Mouse (Mus musculus) limb, embryonic 13.5 days (tissue): ENCODE measurements at regions not wholly inside any gene's neighbourhood (a gene's known extent, or its start where the extent isn't known, plus 50 kb on each side); places are given as distances from the start of the nearest gene placed in this dataset.

Experiments used
- ATAC-seq: fragments of 200-750 bp; cut with Nextera tagmentation; 2 replicates; pipeline ENCODE4 v1.8.0; 2017; ENCODE audit warnings: low read depth, moderate number of reproducible peaks, moderate TSS enrichment; ENCODE audit not compliant: low FRiP score
- H3K27ac ChIP-seq: fragments of 300-500 bp; sonication (generic); 2 replicates; pipeline ENCODE4 v1.5.1; 2015; ENCODE audit warnings: inconsistent platforms, mild to moderate bottlenecking, moderate library complexity
- H3K27me3 ChIP-seq: fragments of 300-500 bp; sonication (generic); 2 replicates; pipeline ENCODE4 v1.6.1; 2015; ENCODE audit warnings: mild to moderate bottlenecking, inconsistent platforms
- H3K36me3 ChIP-seq: fragments of 300-500 bp; sonication (generic); 2 replicates; pipeline ENCODE4 v1.6.1; 2015; ENCODE audit warnings: inconsistent platforms, mild to moderate bottlenecking, moderate library complexity
- H3K4me1 ChIP-seq: fragments of 300-500 bp; sonication (generic); 2 replicates; pipeline ENCODE4 v1.6.1; 2015; ENCODE audit warnings: inconsistent platforms
- H3K4me2 ChIP-seq: fragments of 300-500 bp; sonication (generic); replicated peaks from 2 replicates; pipeline ENCODE4 v1.6.1; 2015; ENCODE audit warnings: inconsistent platforms, mild to moderate bottlenecking, moderate library complexity
- H3K4me3 ChIP-seq: fragments of 300-500 bp; sonication (generic); 2 replicates; pipeline ENCODE4 v1.5.1; 2015; ENCODE audit warnings: moderate library complexity, mild to moderate bottlenecking, inconsistent platforms
- H3K9ac ChIP-seq: fragments of 300-500 bp; sonication (generic); 2 replicates; pipeline ENCODE4 v1.6.1; 2015; ENCODE audit warnings: mild to moderate bottlenecking, inconsistent platforms
- H3K9me3 ChIP-seq: fragments of 300-500 bp; sonication (generic); 2 replicates; pipeline ENCODE4 v1.6.1; 2016; ENCODE audit warnings: inconsistent platforms
- WGBS: fragments of 180-500 bp; shearing (Covaris S2); methylation state at CpG from one replicate; pipeline ENCODE4 v1.1.7; 2015; 5-methylcytosine and 5-hydroxymethylcytosine counted together

DNA sequence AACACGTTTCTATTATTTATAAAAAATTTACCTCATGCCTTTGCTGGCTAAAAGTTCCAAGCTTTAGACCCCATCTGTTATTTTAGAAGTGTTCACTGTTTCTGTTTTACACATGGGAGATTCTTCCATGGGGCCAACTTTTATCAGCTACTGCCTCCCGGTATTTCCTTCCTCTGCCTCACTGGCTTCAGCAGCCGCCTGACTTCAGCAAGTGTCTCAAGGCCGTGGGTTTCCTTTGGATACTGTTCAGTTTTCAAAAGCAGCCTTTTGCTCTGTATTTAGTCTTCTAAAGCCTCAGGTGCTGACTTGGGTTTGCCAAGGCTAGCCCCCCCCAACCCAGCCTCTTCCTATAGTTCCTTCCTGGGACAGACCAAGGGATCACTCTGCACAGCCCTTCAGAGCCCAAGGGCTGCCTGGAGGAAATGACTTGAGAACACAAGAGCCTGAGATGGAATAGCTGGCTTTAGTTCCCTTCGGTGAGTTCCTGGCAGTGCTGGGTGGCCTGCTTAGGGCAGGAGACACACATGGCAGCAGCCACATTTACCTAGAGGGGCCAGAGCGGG lies 75.1 kb upstream of the Itga6 start:
- no peak for ATAC-seq
- no peak overlapping the region for H3K27ac ChIP-seq

DNA sequence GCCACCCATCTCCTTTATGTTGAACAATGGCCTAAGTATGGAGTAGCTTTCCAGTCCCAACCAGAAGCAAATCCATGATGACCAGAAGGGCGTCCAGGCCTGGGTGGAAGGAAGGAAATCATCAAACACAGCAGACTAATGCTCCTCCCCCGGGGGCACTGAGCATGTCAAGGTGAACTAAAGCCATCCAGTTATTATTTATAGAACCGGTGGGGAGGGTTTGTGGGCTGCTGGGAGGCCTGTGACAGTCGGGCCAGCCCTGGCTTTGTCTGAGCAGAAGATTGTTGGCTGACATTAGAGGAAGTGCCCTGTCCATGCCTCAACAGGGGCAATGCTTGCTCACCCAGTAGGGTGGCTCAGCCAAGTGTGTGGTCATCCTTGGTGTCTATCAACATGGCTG lies 74.5 kb upstream of the Itga6 start:
- H3K9ac ChIP-seq, result no peak overlapping the region
- no peak overlapping the region for H3K27ac ChIP-seq
- H3K36me3 ChIP-seq, result no peaks in the 10 kb centered on the region
- no peak for ATAC-seq
- H3K4me3 ChIP-seq, result no peak overlapping the region
- no peaks in the 10 kb centered on the region for H3K9me3 ChIP-seq
- WGBS, result 83% methylated on average over 4 of the region's 4 CpGs
- no peaks in the 10 kb centered on the region for H3K27me3 ChIP-seq
- peaks cover 22% of the 10 kb centered on the region for H3K4me1 ChIP-seq
- H3K4me2 ChIP-seq, result no peak overlapping the region

More for the DNA sequence above, 75.1 kb upstream of the Itga6 start:
- H3K27me3 ChIP-seq, result no peaks in the 10 kb centered on the region
- no peak overlapping the region for H3K4me3 ChIP-seq
- H3K36me3 ChIP-seq, result no peaks in the 10 kb centered on the region
- H3K4me2 ChIP-seq, result no peak overlapping the region
- WGBS, result 88% methylated on average over 6 of the region's 6 CpGs
- no peaks in the 10 kb centered on the region for H3K9me3 ChIP-seq
- H3K4me1 ChIP-seq, result peaks cover 22% of the 10 kb centered on the region
- no peak overlapping the region for H3K9ac ChIP-seq

DNA sequence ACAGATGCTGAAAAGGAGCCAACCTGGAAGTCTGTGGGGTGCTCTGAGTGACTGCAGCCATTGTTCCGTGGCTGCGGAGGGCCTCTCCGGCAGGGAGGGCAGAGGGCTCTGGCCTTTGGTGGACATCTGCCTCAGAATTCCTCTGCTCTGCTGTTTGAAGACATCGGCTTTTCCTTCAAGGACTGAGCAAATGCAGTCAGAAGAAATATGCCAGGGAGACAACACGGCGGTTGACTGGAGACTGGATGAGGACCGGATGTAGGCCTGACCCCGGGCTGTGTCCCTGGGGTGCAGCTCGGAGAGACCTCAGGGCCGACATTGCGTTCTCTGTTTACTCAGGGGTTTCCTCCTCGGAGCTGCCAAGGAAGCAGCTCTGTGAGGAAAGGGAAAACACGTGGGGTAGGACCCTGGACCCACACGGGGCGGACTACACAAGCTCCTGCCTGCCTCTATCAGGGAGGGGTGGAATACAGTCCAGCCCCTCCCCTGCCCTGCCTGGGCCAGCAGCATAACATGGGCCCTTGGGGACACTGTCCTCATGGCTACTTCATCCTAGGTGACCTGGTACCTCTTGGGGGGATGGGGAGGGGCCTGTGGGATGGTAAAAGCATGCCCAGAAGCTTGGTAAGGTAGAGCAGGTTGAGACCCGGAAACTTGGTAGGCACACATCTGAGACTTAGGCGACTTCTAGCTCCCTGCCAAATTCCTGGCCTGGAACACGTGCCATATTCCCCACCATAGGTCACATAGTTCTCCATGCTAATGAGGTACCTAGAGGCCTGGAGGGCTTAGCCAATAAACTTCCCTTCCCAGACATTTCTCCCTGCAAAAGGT lies 72.1 kb upstream of the Itga6 start:
- H3K9me3 ChIP-seq, result no peaks in the 10 kb centered on the region
- no peak; the same call in 1 of the 2 replicates for ATAC-seq
- H3K4me2 ChIP-seq, result no peak overlapping the region
- no peak overlapping the region for H3K4me3 ChIP-seq
- WGBS, result 69% methylated on average over 18 of the region's 18 CpGs
- no peaks in the 10 kb centered on the region for H3K27me3 ChIP-seq
- peak overlapping the region; percentile 74 for H3K27ac ChIP-seq
- no peak overlapping the region for H3K9ac ChIP-seq
- peaks cover 22% of the 10 kb centered on the region for H3K4me1 ChIP-seq
- no peaks in the 10 kb centered on the region for H3K36me3 ChIP-seq

DNA sequence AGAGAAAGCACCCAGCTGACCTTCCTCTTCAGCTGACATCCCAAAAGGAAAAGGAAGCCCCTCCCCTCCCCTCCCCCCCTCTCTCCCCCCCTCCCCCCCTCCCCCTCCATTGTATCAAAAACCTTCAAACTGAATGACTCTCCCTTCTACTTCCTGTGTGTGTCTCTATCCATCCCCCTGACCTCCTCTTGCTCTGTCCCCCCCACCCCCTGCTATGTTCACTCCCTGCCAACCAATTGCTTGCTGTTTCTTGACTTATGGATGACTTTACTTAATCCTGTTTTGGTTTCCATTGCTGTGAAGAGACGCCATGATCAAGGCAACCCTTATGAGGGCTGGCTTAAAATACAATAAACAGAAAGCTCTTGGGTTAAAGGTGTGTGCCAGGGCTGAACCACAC lies 64.7 kb upstream of the Itga6 start:
- WGBS, result 17% methylated on average over 1 of the region's 1 CpGs

DNA sequence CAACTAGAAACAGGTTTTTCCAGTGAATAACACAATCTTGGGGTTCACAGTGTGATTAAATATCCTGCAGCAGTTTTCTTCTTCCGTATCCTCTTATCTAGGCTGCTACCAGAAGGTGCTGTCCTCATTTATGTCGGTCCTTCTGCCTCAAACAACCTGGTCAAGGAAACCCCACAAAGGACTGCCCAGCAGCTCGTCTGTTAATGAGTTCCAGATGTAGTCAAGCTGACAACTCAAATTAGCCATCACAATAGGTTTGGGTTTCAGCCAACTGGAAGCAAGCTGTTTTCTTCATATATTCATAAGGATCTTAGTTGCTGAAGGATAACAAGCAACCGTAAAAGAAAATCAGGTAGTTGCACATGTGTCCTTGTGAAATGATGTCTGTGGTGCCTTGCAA lies 64.3 kb upstream of the Itga6 start:
- no peaks in the 10 kb centered on the region for H3K36me3 ChIP-seq
- H3K4me2 ChIP-seq, result no peak overlapping the region
- 24% methylated on average over 4 of the region's 4 CpGs for WGBS
- no peak for ATAC-seq
- H3K27me3 ChIP-seq, result no peaks in the 10 kb centered on the region
- H3K27ac ChIP-seq, result no peak overlapping the region
- H3K9me3 ChIP-seq, result peaks cover 4% of the 10 kb centered on the region; the same call in 1 of the 2 replicates
- no peak overlapping the region for H3K4me3 ChIP-seq
- H3K4me1 ChIP-seq, result no peaks in the 10 kb centered on the region
- H3K9ac ChIP-seq, result no peak overlapping the region

More for the DNA sequence above, 64.7 kb upstream of the Itga6 start:
- Histone ChIP-seq H3K4me3 (no peak overlapping the region), H3K4me1 (no peaks in the 10 kb centered on the region), H3K9ac (no peak overlapping the region), H3K27ac (no peak overlapping the region), H3K9me3 (peaks cover 4% of the 10 kb centered on the region; the same call in 1 of the 2 replicates), H3K4me2 (no peak overlapping the region), H3K27me3 (no peaks in the 10 kb centered on the region), H3K36me3 (no peaks in the 10 kb centered on the region)
- ATAC-seq, result no peak

DNA sequence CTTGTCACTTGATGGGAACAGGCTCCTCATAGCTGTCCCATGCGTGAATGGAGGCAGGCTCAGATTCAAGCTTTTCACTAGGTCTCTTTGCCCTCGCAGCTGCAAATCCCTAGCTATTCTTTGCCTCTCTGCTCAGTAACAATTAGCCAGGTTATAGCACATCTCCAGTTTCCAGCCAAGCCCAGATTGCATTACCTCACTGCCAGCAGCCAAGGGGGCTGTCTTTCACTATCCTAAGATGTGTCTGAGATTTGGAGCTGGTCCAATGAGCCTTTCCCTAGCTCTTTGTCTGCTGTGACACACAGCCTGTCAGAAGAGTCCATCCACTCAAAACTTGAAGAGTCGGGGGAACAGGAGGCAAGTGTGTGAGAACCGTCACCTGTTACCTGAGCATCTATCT lies 62.0 kb upstream of the Itga6 start:
- H3K36me3 ChIP-seq, result no peaks in the 10 kb centered on the region
- no peak overlapping the region for H3K27ac ChIP-seq
- H3K27me3 ChIP-seq, result no peaks in the 10 kb centered on the region
- no peak overlapping the region for H3K4me2 ChIP-seq
- ATAC-seq, result no peak
- H3K9ac ChIP-seq, result no peak overlapping the region
- H3K4me3 ChIP-seq, result no peak overlapping the region
- H3K9me3 ChIP-seq, result peaks cover 4% of the 10 kb centered on the region; the same call in 1 of the 2 replicates
- WGBS, result 80% methylated on average over 4 of the region's 4 CpGs
- no peaks in the 10 kb centered on the region for H3K4me1 ChIP-seq

DNA sequence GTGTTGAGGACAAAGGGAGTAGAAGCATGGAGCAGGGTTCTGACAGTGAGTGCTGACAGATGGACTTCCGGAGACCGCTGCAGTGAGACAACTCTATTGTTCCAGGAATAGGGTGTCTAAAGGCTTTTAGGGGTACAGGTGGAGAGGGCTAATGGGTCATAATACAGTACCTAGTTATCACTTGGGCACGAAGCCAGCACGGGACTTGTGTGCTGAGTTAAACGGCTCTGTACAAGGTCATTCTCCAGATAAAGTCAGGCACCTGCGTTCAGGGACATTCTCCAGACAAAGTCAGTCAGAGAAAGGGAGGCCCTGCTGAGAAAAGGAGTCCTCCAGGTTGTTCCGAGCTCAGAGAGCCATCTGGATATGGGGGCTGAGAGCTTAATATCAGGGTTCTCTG lies 60.2 kb upstream of the Itga6 start:
- Histone ChIP-seq H3K9ac (no peak overlapping the region), H3K27me3 (no peaks in the 10 kb centered on the region), H3K27ac (no peak overlapping the region), H3K4me3 (no peak overlapping the region), H3K9me3 (no peaks in the 10 kb centered on the region), H3K4me1 (0 out of 2 replicates have a peak, but pooled peaks cover 3% of the 10 kb centered on the region), H3K36me3 (no peaks in the 10 kb centered on the region), H3K4me2 (no peak overlapping the region)
- no peak for ATAC-seq
- WGBS, result 89% methylated on average over 7 of the region's 7 CpGs

DNA sequence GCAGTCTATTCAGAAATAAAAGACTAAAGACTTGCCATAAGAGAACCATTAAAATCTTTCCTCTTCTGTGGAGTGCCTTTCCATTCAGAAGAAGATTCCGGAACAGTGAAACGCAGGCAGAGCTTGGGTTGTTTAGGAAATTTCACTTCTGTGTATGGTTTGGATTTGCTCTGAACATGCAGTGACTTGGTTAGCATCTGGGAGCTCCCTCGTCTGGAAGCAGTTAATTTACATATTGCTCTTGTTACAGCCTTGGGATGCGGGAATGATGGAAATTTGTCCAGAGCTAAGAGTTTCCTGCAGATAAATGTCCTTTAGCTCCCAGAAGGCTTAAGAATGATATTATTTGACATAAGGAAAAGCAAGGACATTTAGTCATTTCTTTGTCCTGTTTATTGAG lies 56.4 kb upstream of the Itga6 start:
- ATAC-seq, result no peak
- 48% methylated on average over 4 of the region's 4 CpGs for WGBS

DNA sequence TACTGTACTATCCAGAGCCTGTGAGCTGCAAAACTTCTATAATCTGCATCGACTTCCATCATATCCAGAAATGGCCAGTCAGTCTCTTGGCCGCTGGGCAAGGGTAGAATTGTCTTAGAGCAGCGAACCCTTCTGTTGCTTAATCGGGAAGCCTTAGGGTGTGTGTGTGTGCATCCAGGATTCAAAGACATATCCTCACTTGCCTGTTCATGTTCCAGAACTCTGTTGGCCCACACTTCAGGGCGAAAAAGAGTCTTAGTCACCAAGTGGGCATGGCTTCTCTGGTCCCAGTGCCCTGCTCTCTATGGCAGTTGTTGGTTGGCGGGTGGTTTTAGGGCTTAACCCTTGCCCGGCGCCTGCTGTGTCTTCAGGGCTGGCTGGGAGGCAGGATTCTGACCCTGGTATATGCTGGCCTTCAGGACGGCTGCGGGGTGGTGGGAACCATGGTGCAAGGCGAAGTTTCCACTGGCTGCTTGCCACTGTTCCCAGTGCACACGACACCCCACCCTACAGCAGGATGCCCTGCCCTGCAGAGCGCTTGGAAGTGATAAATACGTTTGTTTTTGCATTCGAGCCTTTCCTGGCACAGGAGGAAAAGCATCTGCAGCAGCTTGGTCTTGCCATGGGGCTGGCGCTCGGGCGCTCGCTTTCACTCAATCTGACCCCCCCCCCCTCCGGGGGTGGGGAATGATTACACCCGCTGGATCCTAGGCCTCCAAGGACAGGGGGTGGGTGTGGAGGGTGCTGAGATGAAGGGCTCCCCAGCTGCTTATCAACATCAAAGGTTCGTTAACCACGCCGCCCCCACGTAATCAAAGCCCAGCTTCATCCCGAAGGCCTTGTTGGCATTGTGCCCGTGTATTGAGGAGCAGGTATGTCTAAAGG lies 54.9 kb upstream of the Itga6 start:
- Histone ChIP-seq H3K27me3 (no peaks in the 10 kb centered on the region), H3K4me3 (no peak overlapping the region), H3K9ac (no peak overlapping the region; the same call in 1 of the 2 replicates), H3K4me2 (peak overlapping the region; percentile 38; the same call in 1 of the 2 replicates), H3K27ac (peak overlapping the region; percentile 33; the same call in 1 of the 2 replicates), H3K36me3 (no peaks in the 10 kb centered on the region), H3K4me1 (peaks cover 12% of the 10 kb centered on the region), H3K9me3 (peaks cover 6% of the 10 kb centered on the region; the same call in 1 of the 2 replicates)
- 55% methylated on average over 27 of the region's 27 CpGs for WGBS
- ATAC-seq, result no peak

More for the DNA sequence above, 56.4 kb upstream of the Itga6 start:
- no peak overlapping the region for H3K4me3 ChIP-seq
- no peak overlapping the region for H3K9ac ChIP-seq
- no peaks in the 10 kb centered on the region for H3K36me3 ChIP-seq
- peaks cover 6% of the 10 kb centered on the region; the same call in 1 of the 2 replicates for H3K9me3 ChIP-seq
- H3K27me3 ChIP-seq, result no peaks in the 10 kb centered on the region
- peaks cover 12% of the 10 kb centered on the region for H3K4me1 ChIP-seq
- no peak overlapping the region for H3K4me2 ChIP-seq
- no peak overlapping the region for H3K27ac ChIP-seq

DNA sequence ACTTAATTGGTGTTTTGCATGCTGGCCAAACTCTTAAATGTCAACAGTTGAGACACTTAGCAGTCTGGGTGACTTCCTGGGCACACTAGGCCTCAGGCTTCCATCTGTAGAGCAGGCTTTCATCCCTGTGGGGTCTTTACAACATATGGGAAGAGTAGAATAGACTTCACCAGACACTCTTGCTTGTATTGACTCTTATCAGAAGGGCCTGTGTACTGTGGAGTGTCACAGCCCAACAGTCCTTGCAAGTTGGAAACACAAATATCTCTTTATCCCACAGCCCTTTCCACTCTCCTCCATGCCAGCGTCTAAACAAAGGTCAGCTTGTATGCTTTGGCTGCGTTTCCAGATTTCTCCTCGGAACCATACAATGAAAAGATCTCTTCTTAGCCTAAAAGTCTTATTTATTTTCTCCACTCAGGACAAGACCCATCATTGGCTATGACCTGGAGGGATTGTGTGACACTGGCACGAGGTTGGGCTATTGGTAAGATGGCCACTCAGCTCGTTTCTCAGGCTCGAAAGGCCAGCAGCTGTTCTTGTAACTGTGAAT lies 50.6 kb upstream of the Itga6 start:
- WGBS, result 56% methylated on average over 6 of the region's 6 CpGs
- H3K36me3 ChIP-seq, result no peaks in the 10 kb centered on the region
- no peaks in the 10 kb centered on the region for H3K27me3 ChIP-seq
- H3K4me1 ChIP-seq, result peaks cover 31% of the 10 kb centered on the region
- H3K9me3 ChIP-seq, result peaks cover 6% of the 10 kb centered on the region; the same call in 1 of the 2 replicates
- H3K4me3 ChIP-seq, result no peak overlapping the region
- H3K9ac ChIP-seq, result no peak overlapping the region
- no peak overlapping the region for H3K27ac ChIP-seq
- H3K4me2 ChIP-seq, result no peak overlapping the region
- no peak for ATAC-seq
